Mouse (Mus musculus) heart, postnatal 0 days (tissue): Measurements from ENCODE around the gene B3gat1. TPM values are rescaled to one million over a fixed set of nuclear protein-coding genes. Genes with fewer than 3 reads are reported as not detected.

Experiments used
- ATAC-seq: fragments of 200-750 bp; cut with Nextera tagmentation; 2 replicates; pipeline ENCODE4 v1.8.0; 2017; ENCODE audit warnings: low read depth, moderate number of reproducible peaks, moderate library complexity; ENCODE audit not compliant: insufficient read depth
- DNase-seq: peaks from one replicate; pipeline ENCODE4 v3.0.0-alpha.2; 2016; ENCODE audit warnings: low spot score
- H3K27ac ChIP-seq: fragments of 300-500 bp; sonication (generic); 2 replicates; pipeline ENCODE4 v1.5.1; 2014; ENCODE audit warnings: low read depth, mild to moderate bottlenecking
- H3K27me3 ChIP-seq: fragments of 300-500 bp; sonication (generic); 2 replicates; pipeline ENCODE4 v1.6.1; 2014; ENCODE audit warnings: low read length, mixed read lengths; ENCODE audit not compliant: control insufficient read depth, insufficient read depth
- H3K36me3 ChIP-seq: fragments of 300-500 bp; sonication (generic); replicated peaks from 2 replicates; pipeline ENCODE4 v1.6.1; 2014; ENCODE audit warnings: low read length, mixed read lengths; ENCODE audit not compliant: control insufficient read depth, insufficient read depth
- H3K4me1 ChIP-seq: fragments of 300-500 bp; sonication (generic); 2 replicates; pipeline ENCODE4 v1.6.1; 2014; ENCODE audit warnings: antibody characterized with exemption; ENCODE audit not compliant: control insufficient read depth, insufficient read depth
- H3K4me2 ChIP-seq: fragments of 300-500 bp; sonication (generic); 2 replicates; pipeline ENCODE4 v1.6.1; 2014; ENCODE audit warnings: low read depth, mild to moderate bottlenecking, low read length, moderate library complexity
- H3K4me3 ChIP-seq: fragments of 300-500 bp; sonication (generic); 2 replicates; pipeline ENCODE4 v1.5.1; 2014; ENCODE audit warnings: low read depth, low read length
- H3K9ac ChIP-seq: fragments of 300-500 bp; sonication (generic); replicated peaks from 2 replicates; pipeline ENCODE4 v1.6.1; 2014; ENCODE audit warnings: low read depth, low read length, mixed read lengths
- H3K9me3 ChIP-seq: fragments of 300-500 bp; sonication (generic); replicated peaks from 2 replicates; pipeline ENCODE4 v1.6.1; 2016; ENCODE audit warnings: low read length; ENCODE audit not compliant: control insufficient read depth
- CTCF ChIP-seq: IDR thresholded peaks from 2 replicates; pipeline ENCODE4 v1.5.1; 2016; ENCODE audit warnings: antibody characterized with exemption, control low read depth, low read depth
- EP300 ChIP-seq: IDR thresholded peaks from 2 replicates; pipeline ENCODE4 v1.6.1; 2016; ENCODE audit warnings: antibody characterized with exemption, low read depth
- WGBS: fragments of 180-500 bp; shearing (Covaris S2); extraction: QIAGEN DNeasy Blood & Tissue Kit; methylation state at CpG from one replicate; pipeline ENCODE4 v1.1.7; 2014; 5-methylcytosine and 5-hydroxymethylcytosine counted together
- polyA plus RNA-seq: library from polyadenylated mRNA; unstranded; fragments of >200 nt; fragmentation: Nextera tagmentation; extraction: Ambion mirVana; gene quantifications from 2 replicates; pipeline ENCODE4 v1.2.1, GENCODE M21; 2015
- total RNA-seq: library from RNA; depleted of rRNA; stranded (reverse); fragments of >200 nt; gene quantifications from 2 replicates; pipeline ENCODE4 v1.2.3, GENCODE M21; 2014; ENCODE audit warnings: low replicate concordance

Gene B3gat1
- total and polyA plus RNA-seq, 2 experiments from 2014 or later: not detected

DNA sequence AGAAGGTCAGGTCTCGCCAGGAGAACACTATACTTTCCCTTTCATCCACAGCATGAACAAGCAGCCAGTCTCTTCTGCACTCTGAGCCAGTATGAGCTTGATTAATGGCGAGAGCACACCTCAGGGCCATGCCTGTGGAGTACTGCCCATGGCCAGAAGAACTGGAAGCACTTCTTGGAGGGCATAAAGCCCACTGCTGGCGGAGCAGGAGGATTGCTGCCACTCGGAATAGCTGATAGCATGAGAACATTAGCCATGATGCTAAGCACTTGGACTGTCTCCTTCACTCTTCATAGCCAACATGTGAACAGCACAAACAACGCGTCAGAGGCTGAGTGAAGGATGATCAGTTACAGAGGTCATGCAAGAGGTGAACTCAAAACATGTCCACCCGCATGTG is 44.9 kb downstream of the B3gat1 start:
- Histone ChIP-seq H3K9me3 (no peaks in the 10 kb centered on the region), H3K27me3 (no peaks in the 10 kb centered on the region), H3K4me2 (no peak overlapping the region), H3K27ac (no peak overlapping the region), H3K4me1 (no peaks in the 10 kb centered on the region), H3K9ac (no peak overlapping the region), H3K4me3 (no peak overlapping the region), H3K36me3 (no peaks in the 10 kb centered on the region)
- ATAC-seq: no peak
- WGBS: 80% methylated on average over 7 of the region's 7 CpGs
- TF ChIP-seq CTCF (no peak), EP300 (no peak)
- DNase-seq: no peak

DNA sequence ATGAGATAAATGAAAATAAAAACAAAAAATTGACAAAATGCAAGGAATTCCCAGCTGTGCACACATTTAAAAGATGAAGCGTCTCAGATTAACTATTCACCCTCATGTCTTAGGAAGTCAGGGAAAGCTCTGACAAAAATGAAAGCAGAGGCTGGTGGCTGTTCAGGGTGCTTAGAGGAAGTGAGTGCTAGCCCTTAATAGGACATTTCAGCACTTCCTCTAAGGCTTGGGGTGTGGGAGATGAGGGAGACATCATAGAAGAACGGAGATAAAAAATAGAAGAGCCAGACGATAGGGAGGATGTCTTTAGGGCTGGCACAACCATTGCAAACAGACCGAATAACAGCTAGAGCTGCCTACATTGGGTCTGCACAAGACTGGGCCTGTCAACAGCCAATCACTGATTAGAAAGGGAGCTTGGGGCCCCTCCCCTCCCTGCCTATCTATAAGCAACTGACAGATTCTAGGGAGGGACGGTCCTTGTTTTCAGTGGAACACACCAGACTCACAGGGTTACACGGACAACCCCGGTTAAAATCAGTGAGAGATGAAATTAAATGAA is 50.0 kb downstream of the B3gat1 start:
- DNase-seq (no peak), ATAC-seq (no peak)
- peak overlapping the region; percentile 35; the same call in 1 of the 2 replicates for H3K4me2 ChIP-seq
- 25% methylated on average over 7 of the region's 7 CpGs for WGBS
- H3K36me3 ChIP-seq: no peaks in the 10 kb centered on the region
- H3K9ac ChIP-seq: no peak overlapping the region
- no peaks in the 10 kb centered on the region for H3K27me3 ChIP-seq
- no peak overlapping the region for H3K4me3 ChIP-seq
- no peaks in the 10 kb centered on the region for H3K9me3 ChIP-seq
- TF ChIP-seq CTCF (no peak), EP300 (no peak)
- H3K4me1 ChIP-seq: no peaks in the 10 kb centered on the region
- no peak overlapping the region for H3K27ac ChIP-seq

DNA sequence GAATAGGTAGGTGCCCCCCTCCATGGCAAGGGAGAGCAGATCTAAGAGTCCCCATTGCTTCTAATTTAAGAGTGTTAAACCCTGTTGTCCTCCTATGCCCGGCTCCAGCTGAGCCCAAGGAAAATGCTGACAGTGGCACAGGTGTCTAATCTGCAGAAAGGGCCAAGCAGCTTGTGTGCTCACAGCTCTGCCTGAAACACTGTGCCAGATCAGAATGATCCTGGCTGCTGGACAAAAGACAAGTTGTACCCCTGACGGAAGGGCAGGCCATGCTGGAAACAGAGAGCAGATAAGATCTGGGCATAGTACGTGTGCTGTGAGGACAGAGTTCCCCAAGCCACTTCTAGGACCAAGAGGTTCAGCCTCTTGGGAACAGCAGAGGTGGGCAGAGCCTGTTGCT is 59.3 kb downstream of the B3gat1 start:
- no peak overlapping the region for H3K4me2 ChIP-seq
- TF ChIP-seq CTCF: no peak
- no peak for TF ChIP-seq EP300
- H3K36me3 ChIP-seq: no peaks in the 10 kb centered on the region
- no peak overlapping the region for H3K4me3 ChIP-seq
- H3K9ac ChIP-seq: no peak overlapping the region
- no peaks in the 10 kb centered on the region for H3K9me3 ChIP-seq
- H3K27me3 ChIP-seq: no peaks in the 10 kb centered on the region
- 29% methylated on average over 3 of the region's 3 CpGs for WGBS
- H3K27ac ChIP-seq: no peak overlapping the region
- DNase-seq (no peak), ATAC-seq (no peak)
- no peaks in the 10 kb centered on the region for H3K4me1 ChIP-seq

DNA sequence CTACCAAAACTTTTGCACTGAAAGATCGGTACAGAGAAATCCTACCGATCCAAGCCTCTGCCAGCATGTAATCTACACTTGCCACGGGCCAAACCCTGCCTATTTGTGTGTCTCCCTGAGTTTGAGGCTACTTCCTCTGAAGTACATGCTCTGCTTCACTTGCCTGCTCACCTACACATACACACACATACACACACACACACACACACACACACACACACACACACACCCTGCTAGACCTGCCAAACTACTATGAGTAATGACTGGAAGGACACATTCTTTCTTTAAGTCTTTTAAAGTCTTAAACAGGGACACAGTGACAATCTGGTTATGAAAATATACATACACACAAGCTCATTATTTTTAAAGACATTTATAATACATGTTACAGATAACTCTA is 64.7 kb downstream of the B3gat1 start:
- Histone ChIP-seq H3K9ac (no peak overlapping the region), H3K4me1 (no peaks in the 10 kb centered on the region), H3K4me2 (no peak overlapping the region), H3K36me3 (no peaks in the 10 kb centered on the region), H3K27ac (no peak overlapping the region), H3K9me3 (no peaks in the 10 kb centered on the region), H3K27me3 (no peaks in the 10 kb centered on the region), H3K4me3 (no peak overlapping the region)
- 74% methylated on average over 3 of the region's 3 CpGs for WGBS
- ATAC-seq (no peak), DNase-seq (no peak)
- TF ChIP-seq CTCF: no peak
- TF ChIP-seq EP300: no peak

DNA sequence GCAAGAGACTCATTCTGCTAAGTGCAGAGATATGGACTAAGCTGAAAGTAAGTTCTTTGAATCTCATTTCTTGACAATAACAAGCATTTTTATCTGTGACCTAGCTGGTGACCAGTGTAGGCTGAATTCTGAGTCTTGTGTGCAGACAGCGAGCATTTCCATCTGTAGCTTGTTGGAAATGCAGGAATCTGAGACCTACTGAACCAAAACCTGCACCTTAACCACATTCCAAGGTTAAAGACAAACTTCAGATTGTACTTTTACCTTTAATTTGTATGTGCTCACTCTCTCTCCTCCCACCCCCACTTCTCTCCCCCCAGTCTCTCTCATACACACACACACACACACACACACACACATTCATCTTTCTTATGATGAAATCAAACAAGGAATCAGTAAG is 65.2 kb downstream of the B3gat1 start:
- WGBS: 69% methylated on average over 1 of the region's 1 CpGs
- H3K4me1 ChIP-seq: no peaks in the 10 kb centered on the region
- ATAC-seq: no peak

DNA sequence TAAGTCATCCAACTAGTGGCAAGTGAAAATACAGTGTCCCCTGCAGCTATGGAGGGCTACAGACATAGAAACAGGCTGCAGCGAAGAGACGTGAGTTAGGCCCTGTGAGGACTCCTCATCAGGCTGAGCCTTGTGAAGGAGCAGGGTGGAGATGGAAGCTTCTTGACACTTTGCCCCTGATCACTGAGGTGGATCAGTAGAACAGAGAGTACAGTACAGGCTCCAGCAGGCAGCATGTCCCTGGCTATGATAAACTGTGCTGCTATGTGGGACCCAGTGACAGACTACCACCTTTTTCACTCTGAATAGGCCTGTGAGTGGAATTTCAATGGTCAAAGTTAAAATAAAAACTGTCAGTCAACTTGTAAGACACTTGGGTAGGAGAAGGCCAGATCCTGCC is 66.8 kb downstream of the B3gat1 start:
- Histone ChIP-seq H3K9ac (no peak overlapping the region), H3K4me2 (no peak overlapping the region), H3K9me3 (no peaks in the 10 kb centered on the region), H3K4me3 (no peak overlapping the region), H3K36me3 (no peaks in the 10 kb centered on the region), H3K4me1 (0 out of 2 replicates have a peak, but pooled peaks cover 4% of the 10 kb centered on the region), H3K27me3 (no peaks in the 10 kb centered on the region), H3K27ac (no peak overlapping the region)
- TF ChIP-seq CTCF (no peak), EP300 (no peak)
- no peak for DNase-seq
- no peak for ATAC-seq
- 85% methylated on average over 2 of the region's 2 CpGs for WGBS

More for the DNA sequence above, 65.2 kb downstream of the B3gat1 start:
- TF ChIP-seq EP300 (no peak), CTCF (no peak)
- DNase-seq: no peak
- Histone ChIP-seq H3K9ac (no peak overlapping the region), H3K9me3 (no peaks in the 10 kb centered on the region), H3K4me3 (no peak overlapping the region), H3K27me3 (no peaks in the 10 kb centered on the region), H3K36me3 (no peaks in the 10 kb centered on the region), H3K27ac (no peak overlapping the region), H3K4me2 (no peak overlapping the region)
